Mouse (Mus musculus): ENCODE results near the gene Hsd3b2. TPM values are rescaled to one million over a fixed set of nuclear protein-coding genes. Genes with fewer than 3 reads are reported as not detected.
"Not testable (repeated sequence)": the region's sequence is repeated elsewhere in the genome, so short reads cannot be mapped to it uniquely, and the experiment has no call there.

The Hsd3b2 gene
- not detected in 2 replicates for polyA plus RNA-seq (2015; fragmentation: Nextera tagmentation; extraction: Ambion mirVana)

- H3K4me3 ChIP-seq = no peak within 1 kb of the TSS
- H3K27me3 ChIP-seq = no peaks in the 10 kb centered on the region
- no peaks in the 10 kb centered on the region for H3K36me3 ChIP-seq
- no peak within 1 kb of the TSS for H3K4me2 ChIP-seq (replicated peaks)
- no peaks in the 10 kb centered on the region for H3K4me1 ChIP-seq
- ATAC-seq (replicated peaks) = no peak
- no peaks in the 10 kb centered on the region for H3K9me3 ChIP-seq
- no peak within 1 kb of the TSS for H3K27ac ChIP-seq (replicated peaks)
- no peak within 1 kb of the TSS for H3K9ac ChIP-seq (replicated peaks)
- 73% methylated on average over 1 of the region's 1 CpGs for whole genome bisulfite sequencing
Measured at GRCm38 (mm10) chr3:98724376-98724775, at the start of gene Hsd3b2. Gene Hsd3b2, minus strand, starts transcription at chr3:98724543.

DNA sequence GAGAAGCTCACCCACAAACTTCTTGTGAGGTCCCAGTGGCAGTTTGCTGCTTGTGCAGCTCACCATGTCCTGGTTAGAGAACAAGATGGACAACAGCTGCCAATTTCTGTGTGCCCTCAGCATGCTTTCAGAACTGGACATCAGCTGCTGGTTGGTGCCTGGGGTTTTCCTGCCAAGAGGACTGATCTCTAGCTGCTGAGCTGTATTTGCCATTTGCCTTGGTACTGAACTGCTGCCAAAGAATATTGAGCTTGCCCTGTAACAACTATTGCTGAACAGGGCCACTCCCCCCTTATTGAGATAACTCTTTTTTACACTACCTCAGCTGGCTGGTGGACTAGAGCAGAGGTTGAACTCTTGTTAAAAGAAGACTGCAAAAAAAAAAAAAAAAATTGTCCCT, 39.8 kb upstream of the Hsd3b2 start:
- ATAC-seq (replicated peaks) = no peak

GRCm38 (mm10) chr3:98756836-98757235, 32.5 kb upstream of the Hsd3b2 start:
- Histone ChIP-seq H3K4me3 (no peak overlapping the region), H3K36me3 (no peaks in the 10 kb centered on the region), H3K27ac (replicated peaks) (no peak overlapping the region), H3K4me1 (no peaks in the 10 kb centered on the region), H3K27me3 (no peaks in the 10 kb centered on the region), H3K4me2 (replicated peaks) (no peak overlapping the region), H3K9me3 (no peaks in the 10 kb centered on the region), H3K9ac (replicated peaks) (no peak overlapping the region)
- no peak for ATAC-seq (replicated peaks)
- WGBS = 89% methylated on average over 3 of the region's 3 CpGs

More for the DNA sequence above, 39.8 kb upstream of the Hsd3b2 start:
- Histone ChIP-seq H3K27me3 (no peaks in the 10 kb centered on the region), H3K4me1 (no peaks in the 10 kb centered on the region), H3K27ac (replicated peaks) (no peak overlapping the region), H3K4me3 (no peak overlapping the region), H3K36me3 (no peaks in the 10 kb centered on the region), H3K9me3 (no peaks in the 10 kb centered on the region), H3K4me2 (replicated peaks) (no peak overlapping the region), H3K9ac (replicated peaks) (no peak overlapping the region)

- Histone ChIP-seq H3K36me3 (no peaks in the 10 kb centered on the region), H3K9me3 (no peaks in the 10 kb centered on the region), H3K4me2 (replicated peaks) (no peak overlapping the region), H3K4me1 (no peaks in the 10 kb centered on the region), H3K9ac (replicated peaks) (no peak overlapping the region), H3K27me3 (no peaks in the 10 kb centered on the region), H3K4me3 (no peak overlapping the region), H3K27ac (replicated peaks) (no peak overlapping the region)
- 68% methylated on average over 2 of the region's 2 CpGs for WGBS
- no peak for ATAC-seq (replicated peaks)
Measured at GRCm38 (mm10) chr3:98752171-98752570, 27.8 kb upstream of the Hsd3b2 start.

DNA sequence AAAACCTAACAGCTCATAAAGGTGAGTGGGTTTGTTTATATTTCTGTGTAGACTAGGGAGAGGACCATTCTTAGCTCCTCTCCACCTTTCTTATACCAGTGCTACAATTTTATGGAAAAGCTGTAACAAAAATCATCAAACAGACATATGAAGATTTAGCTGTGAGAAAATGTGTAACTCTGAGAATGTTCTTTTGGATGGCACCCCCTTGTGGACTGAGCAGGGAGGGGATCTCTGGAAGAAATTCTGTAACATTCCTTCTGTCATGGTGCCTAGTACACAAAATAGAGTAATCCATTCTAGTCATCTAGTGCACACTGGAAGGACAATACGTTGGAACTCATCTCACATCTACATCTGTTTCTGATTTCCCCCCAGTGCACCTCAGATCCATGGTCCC, 16.7 kb upstream of the Hsd3b2 start:
- H3K9ac ChIP-seq (replicated peaks); H3K4me2 ChIP-seq (replicated peaks); H3K9me3 ChIP-seq; H3K4me1 ChIP-seq; H3K36me3 ChIP-seq; ATAC-seq (replicated peaks); H3K27ac ChIP-seq (replicated peaks); H3K4me3 ChIP-seq; H3K27me3 ChIP-seq: not testable (repeated sequence)
- WGBS = 79% methylated on average over 1 of the region's 1 CpGs

DNA sequence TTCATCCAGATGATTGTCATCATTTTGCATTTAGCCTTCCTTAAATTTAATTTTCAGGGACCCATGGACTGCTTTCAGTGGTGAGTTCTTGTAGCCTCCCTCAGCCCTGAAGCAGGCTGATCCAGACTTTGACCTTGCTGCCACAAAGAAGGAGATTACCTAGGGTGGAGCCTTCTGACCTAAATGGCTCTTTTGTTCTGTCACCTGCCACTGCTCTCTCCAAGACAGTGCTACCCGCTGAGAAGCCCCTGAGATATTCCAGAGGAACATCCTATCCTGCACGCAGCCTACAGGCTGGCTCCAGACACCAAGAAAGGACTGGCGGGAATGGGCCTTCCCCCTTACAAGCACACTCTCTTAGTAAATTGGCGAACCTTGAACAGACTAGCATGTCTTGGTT, 10.0 kb upstream of the Hsd3b2 start:
- Histone ChIP-seq H3K9ac (replicated peaks) (no peak overlapping the region), H3K27me3 (no peaks in the 10 kb centered on the region), H3K4me2 (replicated peaks) (no peak overlapping the region), H3K27ac (replicated peaks) (no peak overlapping the region), H3K4me1 (no peaks in the 10 kb centered on the region), H3K4me3 (no peak overlapping the region), H3K9me3 (no peaks in the 10 kb centered on the region), H3K36me3 (no peaks in the 10 kb centered on the region)
- no peak for ATAC-seq (replicated peaks)
- WGBS = 50% methylated on average over 4 of the region's 4 CpGs

DNA sequence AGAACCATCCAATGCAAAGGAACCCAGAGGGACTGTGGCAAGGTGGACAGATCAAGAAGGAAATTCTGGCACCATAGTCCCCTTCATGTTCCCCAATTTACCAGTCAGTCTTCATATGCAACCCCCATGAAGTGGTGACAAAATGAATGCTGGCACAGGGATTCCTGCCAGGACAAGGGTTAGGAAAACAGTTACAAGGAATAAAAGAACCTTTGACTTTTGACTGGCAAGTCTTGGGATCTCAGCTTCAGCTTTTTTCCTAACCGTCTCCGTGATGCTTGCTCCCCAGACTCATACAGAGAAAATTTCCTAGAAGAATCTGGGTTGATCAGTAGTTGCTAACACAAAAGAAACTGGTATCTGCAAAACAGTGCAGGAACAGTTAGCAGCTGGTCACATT, 9.4 kb upstream of the Hsd3b2 start:
- Histone ChIP-seq H3K4me2 (replicated peaks) (no peak overlapping the region), H3K36me3 (no peaks in the 10 kb centered on the region), H3K27ac (replicated peaks) (no peak overlapping the region), H3K9me3 (no peaks in the 10 kb centered on the region), H3K4me1 (no peaks in the 10 kb centered on the region), H3K4me3 (no peak overlapping the region), H3K9ac (replicated peaks) (no peak overlapping the region), H3K27me3 (no peaks in the 10 kb centered on the region)
- 76% methylated on average over 2 of the region's 2 CpGs for WGBS
- ATAC-seq (replicated peaks) = no peak

- no peak for ATAC-seq (replicated peaks)
- Histone ChIP-seq H3K4me1 (no peaks in the 10 kb centered on the region), H3K36me3 (no peaks in the 10 kb centered on the region), H3K4me3 (no peak overlapping the region), H3K27ac (replicated peaks) (no peak overlapping the region), H3K9ac (replicated peaks) (no peak overlapping the region), H3K27me3 (no peaks in the 10 kb centered on the region), H3K9me3 (no peaks in the 10 kb centered on the region), H3K4me2 (replicated peaks) (no peak overlapping the region)
- WGBS = 88% methylated on average over 2 of the region's 2 CpGs
Measured at GRCm38 (mm10) chr3:98726281-98726680, 1.9 kb upstream of the Hsd3b2 start.

DNA sequence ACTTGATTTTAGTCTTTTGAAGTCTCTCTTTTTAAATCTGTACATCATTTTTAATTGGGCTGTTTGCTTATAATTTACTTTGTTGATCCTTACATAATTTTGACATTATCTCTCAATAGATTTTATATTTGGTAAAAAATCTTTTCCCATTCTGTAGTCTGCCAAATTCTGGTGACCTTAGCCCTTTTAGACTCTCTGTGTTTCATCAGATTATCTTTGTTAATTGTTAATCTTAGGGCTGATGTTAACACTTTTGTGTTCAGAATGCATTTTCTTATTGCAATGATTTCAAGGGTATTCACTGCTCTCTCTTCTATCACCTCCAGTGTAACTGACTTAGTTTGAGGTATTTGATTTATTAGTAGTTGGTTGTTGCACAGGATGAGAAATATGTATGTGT, 3.6 kb downstream of the Hsd3b2 start:
- no peak overlapping the region for H3K4me3 ChIP-seq
- H3K27me3 ChIP-seq = no peaks in the 10 kb centered on the region
- no peaks in the 10 kb centered on the region for H3K4me1 ChIP-seq
- no peak overlapping the region for H3K27ac ChIP-seq (replicated peaks)
- H3K9ac ChIP-seq (replicated peaks) = no peak overlapping the region
- no peaks in the 10 kb centered on the region for H3K9me3 ChIP-seq
- no peak for ATAC-seq (replicated peaks)
- H3K4me2 ChIP-seq (replicated peaks) = no peak overlapping the region
- H3K36me3 ChIP-seq = no peaks in the 10 kb centered on the region

DNA sequence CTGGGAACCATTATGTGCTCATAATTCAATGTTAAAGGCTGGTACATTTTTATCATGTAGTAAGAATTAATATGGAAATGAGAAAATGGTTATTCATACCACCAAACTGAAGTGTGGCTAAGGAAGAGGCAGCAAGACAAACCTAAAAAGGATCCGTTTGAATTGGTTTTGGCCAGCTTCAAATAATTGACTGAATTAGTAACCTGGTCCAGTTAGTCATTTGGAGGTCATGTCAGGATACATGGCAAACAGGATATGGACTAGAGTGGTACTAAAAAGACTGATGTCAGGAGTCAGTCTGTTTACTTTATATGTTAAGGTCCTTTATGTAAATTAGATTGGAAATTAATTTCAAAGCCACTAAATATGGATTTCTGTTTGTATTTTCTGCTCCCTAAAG, 41.9 kb downstream of the Hsd3b2 start:
- WGBS = 69% methylated on average over 1 of the region's 1 CpGs

GRCm38 (mm10) chr3:98680786-98681185, 43.6 kb downstream of the Hsd3b2 start:
- ATAC-seq (replicated peaks) = no peak
- H3K4me3 ChIP-seq = no peak overlapping the region
- H3K36me3 ChIP-seq = no peaks in the 10 kb centered on the region
- H3K27me3 ChIP-seq = no peaks in the 10 kb centered on the region
- no peaks in the 10 kb centered on the region for H3K9me3 ChIP-seq
- no peak overlapping the region for H3K27ac ChIP-seq (replicated peaks)
- no peak overlapping the region for H3K9ac ChIP-seq (replicated peaks)
- H3K4me1 ChIP-seq = no peaks in the 10 kb centered on the region
- H3K4me2 ChIP-seq (replicated peaks) = no peak overlapping the region

More for the DNA sequence above, 41.9 kb downstream of the Hsd3b2 start:
- Histone ChIP-seq H3K36me3 (no peaks in the 10 kb centered on the region), H3K4me3 (no peak overlapping the region), H3K27me3 (no peaks in the 10 kb centered on the region), H3K4me2 (replicated peaks) (no peak overlapping the region), H3K9ac (replicated peaks) (no peak overlapping the region), H3K27ac (replicated peaks) (no peak overlapping the region), H3K4me1 (no peaks in the 10 kb centered on the region), H3K9me3 (no peaks in the 10 kb centered on the region)
- no peak for ATAC-seq (replicated peaks)
